ENCODE assay signal across 8 mouse cellular contexts in the genomic region with DNA sequence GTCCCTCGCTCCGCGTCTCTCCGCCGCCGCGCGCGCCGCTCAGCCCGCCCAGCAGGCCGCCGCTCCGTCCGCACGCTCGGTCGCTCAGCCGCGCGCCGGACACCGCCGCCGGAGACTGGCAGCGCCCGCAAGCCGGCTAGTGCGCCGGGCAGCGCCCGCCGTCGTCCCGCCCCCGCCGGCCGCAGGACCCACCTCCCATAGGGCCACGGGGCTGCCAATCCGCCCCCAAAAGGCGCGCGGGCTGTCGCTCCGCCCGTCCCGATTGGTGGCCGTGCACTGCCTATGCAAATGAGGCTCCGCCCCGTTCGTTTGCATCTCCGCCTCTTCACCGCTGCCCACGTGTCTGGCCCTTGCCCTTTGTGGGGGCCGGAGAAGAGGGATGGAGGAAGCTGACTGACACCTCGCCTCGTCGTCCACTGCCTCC. TPM values are rescaled to one million over a fixed set of nuclear protein-coding genes. Genes with fewer than 3 reads are reported as not detected.
A peak's percentile ranks its signal among the peaks of the same experiment; 100 is the strongest.
DNase-seq lines count a peak whose midpoint lies in the region; ATAC-seq and TF ChIP-seq lines count a peak whose summit lies in the region.

No protein-coding gene starts in this region.

- H3K4me1 ChIP-seq in hindbrain, postnatal 0 days (ENCODE audit: insufficient read depth, low read length): no peaks in the 10 kb centered on the region

- under 1% methylated on average over 38 of the region's 58 CpGs for WGBS in hindbrain, postnatal 0 days

- intact Hi-C loops in gastrocnemius, adult 2 months (cut with DNase I): loop anchor here (1.0 to 5.0 kb wide), 2 partner anchors 26 to 41 kb away; no protein-coding TSS in a partner anchor

- no peaks in the 10 kb centered on the region for H3K9me3 ChIP-seq in hindbrain, postnatal 0 days (ENCODE audit: low read length)

- peak overlapping the region; percentile 88 for H3K27ac ChIP-seq in gastrocnemius, adult 2 months
- peak overlapping the region; percentile 85 for H3K27ac ChIP-seq in hindbrain, postnatal 0 days

- no peaks in the 10 kb centered on the region for H3K36me3 ChIP-seq in hindbrain, postnatal 0 days (ENCODE audit: insufficient read depth, low read length)

- TF ChIP-seq CTCF in gastrocnemius, adult 2 months (IDR thresholded peaks at IDR 0.05): no peak
- TF ChIP-seq CTCF in hindbrain, postnatal 0 days (IDR thresholded peaks at IDR 0.05; ENCODE audit: low read depth): no peak

- peak overlapping the region; percentile 82 for H3K9ac ChIP-seq in hindbrain, postnatal 0 days (replicated peaks; ENCODE audit: low read length)

- peak overlapping the region; percentile 67 for H3K4me2 ChIP-seq in hindbrain, postnatal 0 days (ENCODE audit: low read depth, low read length)

- peak; percentile 99 for DNase-seq in gastrocnemius, adult 2 months
- DNase-seq in hindbrain, postnatal 0 days (ENCODE audit: low spot score): peak; percentile 98
- DNase-seq in left cerebral cortex, adult 18-20 months (ENCODE audit: low spot score in 2 of 2): peak; percentile 95 to 96
- peak; percentile 99 for DNase-seq in lung, postnatal 4 days
- peak; percentile 95 for DNase-seq in retina, postnatal 7 days (ENCODE audit: low read depth, low spot score)
- peak; percentile 97 to 98 for DNase-seq in urinary bladder, adult 18-20 months (ENCODE audit: low spot score in 2 of 2)

- peak; percentile 94 for ATAC-seq in activated CD4-positive, CD25-positive, alpha-beta regulatory T cell, adult 4 months
- ATAC-seq in common myeloid progenitor, adult 5-6 weeks (replicated peaks; ENCODE audit: low read depth, poor library complexity, severe bottlenecking): peak; percentile 99
- ATAC-seq in hindbrain, postnatal 0 days: peak; percentile 99

- peak overlapping the region; percentile 76 for H3K4me3 ChIP-seq in gastrocnemius, adult 2 months
- peak overlapping the region; percentile 90 for H3K4me3 ChIP-seq in hindbrain, postnatal 0 days (ENCODE audit: low read length)

- H3K27me3 ChIP-seq in hindbrain, postnatal 0 days (ENCODE audit: insufficient read depth, low read length): no peaks in the 10 kb centered on the region

RNA-seq across cellular contexts. Expression of gene Fkbp5, which starts 31.3 kb away (rescaled TPM):
- polyA plus RNA-seq in activated CD4-positive, CD25-positive, alpha-beta regulatory T cell, adult 4 months (2017; shearing (Covaris generic)): 10 to 100 TPM; 17.9 to 24.0 TPM
- total RNA-seq in common myeloid progenitor, adult 5-6 weeks (2017): 35.0 and 49.6 TPM in 2 replicates
- total RNA-seq in gastrocnemius, adult 2 months (2021): 100 to 1,000 TPM; 106 to 153 TPM
- 27.5 and 31.3 TPM in 2 replicates for total RNA-seq in hindbrain, postnatal 0 days (2014; rRNA removed)
- 18.5 and 20.0 TPM in 2 replicates for polyA plus RNA-seq in hindbrain, postnatal 0 days (2015; fragmentation: Nextera tagmentation; extraction: Ambion mirVana)
- 10 to 100 TPM; 37.8 to 42.8 TPM for total RNA-seq in left cerebral cortex, adult 18-20 months (2021)

RNA-seq across cellular contexts. Expression of gene Armc12, which starts 44.6 kb away (rescaled TPM):
- polyA plus RNA-seq in activated CD4-positive, CD25-positive, alpha-beta regulatory T cell, adult 4 months (2017; shearing (Covaris generic)): not detected
- not detected in 2 replicates for total RNA-seq in common myeloid progenitor, adult 5-6 weeks (2017)
- not detected for total RNA-seq in gastrocnemius, adult 2 months (2021)
- not detected in 2 replicates for total RNA-seq in hindbrain, postnatal 0 days (2014; rRNA removed)
- polyA plus RNA-seq in hindbrain, postnatal 0 days (2015; fragmentation: Nextera tagmentation; extraction: Ambion mirVana): not detected in 2 replicates
- total RNA-seq in left cerebral cortex, adult 18-20 months (2021): not detected

Comparison
In these comparisons a context has a peak if more than half of its experiments do, and no peak if none do; other contexts are left out.
1. Peak in every context shown above with its lines: DNase-seq, ATAC-seq, H3K4me3 ChIP-seq and H3K27ac ChIP-seq.